Mouse (Mus musculus) thymus, adult 2 months (tissue): ENCODE measurements at regions not wholly inside any gene's neighbourhood (a gene's known extent, or its start where the extent isn't known, plus 50 kb on each side); places are given as distances from the start of the nearest gene placed in this dataset.

Experiments used
- CTCF ChIP-seq: fragments of 200-500 bp; IDR thresholded peaks from 2 replicates; pipeline ENCODE4 v1.5.1; 2012; ENCODE audit warnings: mild to moderate bottlenecking, control low read depth, low read length, moderate library complexity, borderline replicate concordance; ENCODE audit not compliant: control insufficient read depth, poor library complexity, insufficient read depth; ENCODE audit errors: extremely low read depth
- POLR2A ChIP-seq: fragments of 200-500 bp; IDR thresholded peaks from 2 replicates; pipeline ENCODE4 v1.6.1; 2012; ENCODE audit warnings: mild to moderate bottlenecking, low read length, control low read depth, moderate library complexity; ENCODE audit not compliant: control insufficient read depth, poor library complexity, insufficient read depth; ENCODE audit errors: extremely low read depth

GRCm38 (mm10) chr4:8366978-8367377, 128.1 kb upstream of the Car8 start:
- TF ChIP-seq POLR2A (no peak), CTCF (no peak)
